Mouse (Mus musculus): ENCODE results near the gene Micu1. TPM values are rescaled to one million over a fixed set of nuclear protein-coding genes. Genes with fewer than 3 reads are reported as not detected.
A peak's percentile ranks its signal among the peaks of the same experiment; 100 is the strongest.

Micu1 gene
- polyA plus RNA-seq, 1 experiment from 2014 or later = 40.1 TPM

DNA sequence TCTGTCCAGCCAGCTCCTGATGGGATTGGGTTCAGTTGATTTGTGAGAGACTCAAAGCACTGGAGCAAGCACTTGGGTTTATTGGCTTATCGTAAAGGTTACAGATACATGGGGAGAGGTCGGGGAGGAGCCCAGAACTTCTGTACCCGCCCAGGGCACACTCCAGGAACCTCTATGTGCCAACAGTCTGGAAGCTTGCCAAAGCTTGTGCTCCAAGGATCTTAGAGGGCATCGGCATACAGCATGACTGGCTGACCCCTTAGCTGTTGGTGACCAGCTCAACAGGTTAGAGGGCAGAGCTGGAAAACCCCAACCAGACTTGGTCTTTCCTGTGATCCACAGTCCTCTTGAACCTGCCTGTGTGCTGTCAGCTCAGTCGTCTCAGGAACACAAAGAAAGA is 154.9 kb downstream of the Micu1 start:
- Histone ChIP-seq H3K4me3 (ENCODE audit: low read depth, low read length) (no peak overlapping the region), H3K27me3 (ENCODE audit: control insufficient read depth, insufficient read depth, low read depth, low read length) (no peaks in the 10 kb centered on the region), H3K27ac (ENCODE audit: low read length) (no peak overlapping the region), H3K9ac (ENCODE audit: low read depth, low read length) (no peak overlapping the region), H3K4me2 (ENCODE audit: low read depth, low read length) (no peak overlapping the region), H3K36me3 (ENCODE audit: control insufficient read depth, insufficient read depth) (no peaks in the 10 kb centered on the region), H3K4me1 (ENCODE audit: control insufficient read depth, low read depth, low read length) (no peaks in the 10 kb centered on the region), H3K9me3 (replicated peaks; ENCODE audit: control insufficient read depth, low read length) (no peaks in the 10 kb centered on the region)
- no peak for ATAC-seq (ENCODE audit: low read depth)
- 72% methylated on average over 5 of the region's 5 CpGs for WGBS (ENCODE audit: insufficient replicate concordance)

DNA sequence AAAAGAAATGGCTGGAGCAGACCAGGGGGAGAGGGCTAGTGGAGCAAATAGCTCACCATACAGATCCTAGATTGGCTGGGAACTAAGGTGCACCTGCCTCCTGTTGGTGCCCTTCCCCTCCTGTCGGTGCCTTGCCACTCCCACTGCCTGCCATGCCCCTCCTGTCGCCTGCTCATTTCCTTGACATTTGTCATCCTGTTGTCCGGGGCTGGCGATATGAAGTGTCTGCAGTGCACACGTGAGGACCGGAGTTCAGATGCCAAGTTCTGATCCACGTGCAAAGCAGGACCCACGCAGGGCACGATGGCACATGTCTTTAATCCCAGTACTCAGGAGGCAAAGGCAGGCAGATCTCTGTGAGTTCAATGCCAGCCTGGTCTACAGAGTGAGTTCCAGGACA is 158.4 kb downstream of the Micu1 start:
- Histone ChIP-seq H3K9me3 (replicated peaks; ENCODE audit: control insufficient read depth, low read length) (no peaks in the 10 kb centered on the region), H3K36me3 (ENCODE audit: control insufficient read depth, insufficient read depth) (peaks cover 3% of the 10 kb centered on the region; the same call in 1 of the 2 replicates), H3K27ac (ENCODE audit: low read length) (no peak overlapping the region), H3K4me3 (ENCODE audit: low read depth, low read length) (no peak overlapping the region), H3K27me3 (ENCODE audit: control insufficient read depth, insufficient read depth, low read depth, low read length) (no peaks in the 10 kb centered on the region), H3K4me1 (ENCODE audit: control insufficient read depth, low read depth, low read length) (peaks cover 6% of the 10 kb centered on the region), H3K9ac (ENCODE audit: low read depth, low read length) (no peak overlapping the region), H3K4me2 (ENCODE audit: low read depth, low read length) (no peak overlapping the region)
- 57% methylated on average over 9 of the region's 9 CpGs for WGBS (ENCODE audit: insufficient replicate concordance)
- ATAC-seq (ENCODE audit: low read depth) = no peak

DNA sequence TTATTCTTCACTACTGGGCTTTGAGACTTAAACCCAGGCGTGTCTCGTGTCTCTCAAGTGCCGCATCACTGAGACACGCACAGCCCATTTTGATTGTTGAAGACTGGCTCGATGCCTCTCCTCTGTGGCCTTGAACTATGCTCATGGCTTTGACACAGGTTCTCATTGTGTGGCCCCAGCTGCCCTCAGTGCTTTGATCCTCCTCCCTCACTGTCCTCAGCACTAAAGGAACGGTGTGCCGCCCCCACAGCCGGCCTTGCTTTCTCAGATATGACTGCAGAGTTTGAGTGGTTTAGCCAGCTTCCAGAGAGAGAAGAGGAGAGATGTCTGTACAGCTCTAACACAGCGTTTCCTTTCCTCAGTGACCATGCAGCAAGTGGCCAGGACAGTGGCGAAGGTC is 158.9 kb downstream of the Micu1 start:
- Histone ChIP-seq H3K27me3 (ENCODE audit: control insufficient read depth, insufficient read depth, low read depth, low read length) (no peaks in the 10 kb centered on the region), H3K4me2 (ENCODE audit: low read depth, low read length) (no peak overlapping the region), H3K36me3 (ENCODE audit: control insufficient read depth, insufficient read depth) (peaks cover 3% of the 10 kb centered on the region; the same call in 1 of the 2 replicates), H3K27ac (ENCODE audit: low read length) (no peak overlapping the region), H3K9me3 (replicated peaks; ENCODE audit: control insufficient read depth, low read length) (no peaks in the 10 kb centered on the region), H3K4me3 (ENCODE audit: low read depth, low read length) (no peak overlapping the region), H3K4me1 (ENCODE audit: control insufficient read depth, low read depth, low read length) (peaks cover 6% of the 10 kb centered on the region), H3K9ac (ENCODE audit: low read depth, low read length) (no peak overlapping the region)
- WGBS (ENCODE audit: insufficient replicate concordance) = 78% methylated on average over 10 of the region's 10 CpGs
- ATAC-seq (ENCODE audit: low read depth) = no peak

DNA sequence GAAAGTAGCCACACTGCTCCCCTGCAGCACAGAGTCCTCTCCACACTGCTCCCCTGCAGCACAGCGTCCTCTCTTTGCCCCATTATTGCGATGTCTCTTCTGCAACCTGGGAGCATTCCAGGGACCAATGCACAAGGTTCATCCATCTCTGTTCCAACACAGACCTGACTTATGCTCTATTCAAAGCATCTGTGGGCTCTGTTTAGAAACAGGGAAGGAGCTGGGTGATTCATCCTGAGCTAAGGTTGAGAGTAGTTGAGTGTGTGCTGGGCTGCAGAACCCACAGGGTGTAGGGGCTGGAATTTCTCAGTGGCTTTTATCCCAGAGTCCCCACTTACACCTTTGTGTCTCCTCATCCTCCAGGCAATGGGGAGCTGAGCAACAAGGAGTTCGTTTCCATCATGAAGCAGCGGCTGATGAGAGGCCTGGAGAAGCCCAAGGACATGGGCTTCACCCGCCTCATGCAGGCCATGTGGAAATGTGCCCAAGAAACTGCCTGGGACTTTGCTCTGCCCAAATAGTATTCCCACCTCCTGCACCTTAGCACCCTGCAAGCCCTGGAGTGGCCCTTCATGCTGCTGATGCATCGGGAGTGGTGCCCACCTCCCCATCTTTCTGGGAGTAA is 160.7 kb downstream of the Micu1 start:
- Histone ChIP-seq H3K4me1 (ENCODE audit: control insufficient read depth, low read depth, low read length) (peaks cover 6% of the 10 kb centered on the region), H3K4me2 (ENCODE audit: low read depth, low read length) (no peak overlapping the region), H3K9me3 (replicated peaks; ENCODE audit: control insufficient read depth, low read length) (no peaks in the 10 kb centered on the region), H3K27ac (ENCODE audit: low read length) (no peak overlapping the region), H3K36me3 (ENCODE audit: control insufficient read depth, insufficient read depth) (peaks cover 3% of the 10 kb centered on the region; the same call in 1 of the 2 replicates), H3K9ac (ENCODE audit: low read depth, low read length) (no peak overlapping the region), H3K4me3 (ENCODE audit: low read depth, low read length) (no peak overlapping the region), H3K27me3 (ENCODE audit: control insufficient read depth, insufficient read depth, low read depth, low read length) (no peaks in the 10 kb centered on the region)
- WGBS (ENCODE audit: insufficient replicate concordance) = 76% methylated on average over 6 of the region's 6 CpGs
- no peak for ATAC-seq (ENCODE audit: low read depth)

DNA sequence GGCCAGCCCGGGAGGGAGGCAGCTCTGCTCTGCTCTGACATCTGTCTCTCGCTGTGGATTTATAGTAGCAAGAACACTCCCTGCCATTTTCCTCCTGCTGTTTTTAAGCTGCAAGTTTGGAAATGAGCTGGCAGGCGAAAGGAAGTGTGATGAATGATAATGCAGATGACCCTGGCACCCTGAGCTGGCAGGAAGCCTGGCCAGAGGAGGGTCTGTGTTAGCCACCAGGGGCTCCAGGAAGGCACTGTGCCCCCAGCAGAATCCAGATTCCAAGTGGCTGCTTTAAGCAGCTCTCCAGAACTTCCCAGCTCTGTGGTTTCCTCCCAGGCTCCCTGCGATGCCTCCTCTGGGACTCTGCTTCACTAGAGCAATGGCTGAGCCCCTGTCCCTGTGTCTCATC is 161.3 kb downstream of the Micu1 start:
- no peaks in the 10 kb centered on the region for H3K27me3 ChIP-seq (ENCODE audit: control insufficient read depth, insufficient read depth, low read depth, low read length)
- no peak overlapping the region for H3K9ac ChIP-seq (ENCODE audit: low read depth, low read length)
- H3K4me1 ChIP-seq (ENCODE audit: control insufficient read depth, low read depth, low read length) = peaks cover 6% of the 10 kb centered on the region
- H3K4me2 ChIP-seq (ENCODE audit: low read depth, low read length) = no peak overlapping the region
- 65% methylated on average over 4 of the region's 4 CpGs for WGBS (ENCODE audit: insufficient replicate concordance)
- no peaks in the 10 kb centered on the region for H3K9me3 ChIP-seq (replicated peaks; ENCODE audit: control insufficient read depth, low read length)
- H3K4me3 ChIP-seq (ENCODE audit: low read depth, low read length) = no peak overlapping the region
- H3K27ac ChIP-seq (ENCODE audit: low read length) = peak overlapping the region; percentile 22; the same call in 1 of the 2 replicates
- peaks cover 3% of the 10 kb centered on the region; the same call in 1 of the 2 replicates for H3K36me3 ChIP-seq (ENCODE audit: control insufficient read depth, insufficient read depth)
- ATAC-seq (ENCODE audit: low read depth) = no peak

DNA sequence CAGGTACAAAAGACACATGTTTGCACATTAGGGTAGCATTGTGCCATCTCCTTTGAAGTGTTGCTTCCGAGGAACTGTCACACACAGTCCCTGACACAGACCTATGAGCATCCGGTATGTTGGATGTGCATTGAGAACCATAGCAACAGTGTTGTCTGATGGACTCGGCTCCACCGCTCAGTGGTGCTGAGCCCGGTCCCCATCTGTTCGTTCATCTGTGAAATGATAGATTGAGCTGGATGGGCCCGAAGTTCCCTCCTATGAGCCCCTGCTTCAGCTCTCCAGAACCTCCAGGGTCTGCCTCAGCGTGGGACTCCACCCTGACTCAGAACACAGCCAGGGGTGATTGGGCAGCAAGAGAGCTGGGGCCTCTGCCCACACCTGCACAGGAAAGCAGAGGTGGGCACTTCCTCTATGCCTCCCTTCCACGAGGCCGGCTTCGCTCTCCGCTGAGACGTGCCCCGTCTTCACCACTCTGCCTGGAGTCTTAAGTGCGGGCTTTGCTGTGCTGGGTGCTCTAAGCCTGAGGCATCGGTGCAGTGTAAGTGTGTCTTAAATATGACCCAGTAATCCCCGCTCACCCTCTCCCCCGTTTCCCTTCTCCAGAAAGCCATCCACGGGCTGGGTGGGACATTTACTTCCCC is 162.1 kb downstream of the Micu1 start:
- Histone ChIP-seq H3K4me3 (ENCODE audit: low read depth, low read length) (no peak overlapping the region), H3K4me1 (ENCODE audit: control insufficient read depth, low read depth, low read length) (peaks cover 6% of the 10 kb centered on the region), H3K4me2 (ENCODE audit: low read depth, low read length) (no peak overlapping the region), H3K9me3 (replicated peaks; ENCODE audit: control insufficient read depth, low read length) (no peaks in the 10 kb centered on the region), H3K36me3 (ENCODE audit: control insufficient read depth, insufficient read depth) (peaks cover 3% of the 10 kb centered on the region; the same call in 1 of the 2 replicates), H3K9ac (ENCODE audit: low read depth, low read length) (no peak overlapping the region), H3K27me3 (ENCODE audit: control insufficient read depth, insufficient read depth, low read depth, low read length) (no peaks in the 10 kb centered on the region), H3K27ac (ENCODE audit: low read length) (no peak overlapping the region; the same call in 1 of the 2 replicates)
- no peak for ATAC-seq (ENCODE audit: low read depth)
- 86% methylated on average over 19 of the region's 19 CpGs for WGBS (ENCODE audit: insufficient replicate concordance)

DNA sequence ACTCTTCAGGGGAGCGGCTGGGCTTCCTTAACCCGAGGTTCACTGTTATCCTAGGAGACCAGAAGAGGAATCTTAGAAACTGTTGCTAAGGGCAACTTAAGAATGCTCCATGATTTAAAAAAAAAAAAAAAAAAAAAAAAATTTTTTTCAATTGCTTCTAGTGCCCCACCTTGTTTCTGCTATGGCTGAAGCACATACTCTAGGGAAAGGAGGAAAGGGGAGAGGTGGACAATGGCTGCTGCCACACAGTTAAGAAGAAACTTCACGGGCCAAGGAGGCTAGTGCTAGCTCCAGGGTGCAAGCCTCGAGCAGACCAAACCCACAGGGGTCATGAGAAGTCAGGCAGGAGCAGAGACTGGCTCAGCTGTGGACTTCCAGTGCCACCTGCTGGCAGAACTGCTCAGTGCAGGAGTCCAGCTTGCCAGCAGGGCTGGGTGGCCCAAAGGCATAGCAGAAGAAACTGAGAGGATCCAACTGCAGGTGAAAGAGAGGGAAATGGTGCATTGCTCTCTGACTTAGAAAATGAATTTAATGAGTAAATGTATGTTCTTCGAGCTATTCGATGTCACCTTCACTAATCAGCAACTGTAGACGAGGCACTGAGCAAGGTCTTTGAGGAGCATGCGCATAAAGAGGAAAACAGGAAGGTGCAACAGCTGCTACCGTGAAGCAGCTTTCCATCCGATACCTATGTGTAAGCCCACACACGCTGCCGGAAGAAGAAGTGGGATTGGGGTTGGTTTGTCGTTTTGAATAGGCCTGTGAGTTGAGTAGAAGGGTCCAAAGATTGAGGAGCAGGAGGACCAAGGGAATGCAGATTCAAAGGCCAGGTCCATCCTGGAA is 162.8 kb downstream of the Micu1 start:
- no peaks in the 10 kb centered on the region for H3K9me3 ChIP-seq (replicated peaks; ENCODE audit: control insufficient read depth, low read length)
- no peak overlapping the region for H3K27ac ChIP-seq (ENCODE audit: low read length)
- no peaks in the 10 kb centered on the region for H3K27me3 ChIP-seq (ENCODE audit: control insufficient read depth, insufficient read depth, low read depth, low read length)
- WGBS (ENCODE audit: insufficient replicate concordance) = 28% methylated on average over 13 of the region's 13 CpGs
- peaks cover 3% of the 10 kb centered on the region; the same call in 1 of the 2 replicates for H3K36me3 ChIP-seq (ENCODE audit: control insufficient read depth, insufficient read depth)
- H3K9ac ChIP-seq (ENCODE audit: low read depth, low read length) = no peak overlapping the region
- peaks cover 6% of the 10 kb centered on the region for H3K4me1 ChIP-seq (ENCODE audit: control insufficient read depth, low read depth, low read length)
- H3K4me2 ChIP-seq (ENCODE audit: low read depth, low read length) = no peak overlapping the region
- peak; percentile 75 for ATAC-seq (ENCODE audit: low read depth)
- no peak overlapping the region for H3K4me3 ChIP-seq (ENCODE audit: low read depth, low read length)

DNA sequence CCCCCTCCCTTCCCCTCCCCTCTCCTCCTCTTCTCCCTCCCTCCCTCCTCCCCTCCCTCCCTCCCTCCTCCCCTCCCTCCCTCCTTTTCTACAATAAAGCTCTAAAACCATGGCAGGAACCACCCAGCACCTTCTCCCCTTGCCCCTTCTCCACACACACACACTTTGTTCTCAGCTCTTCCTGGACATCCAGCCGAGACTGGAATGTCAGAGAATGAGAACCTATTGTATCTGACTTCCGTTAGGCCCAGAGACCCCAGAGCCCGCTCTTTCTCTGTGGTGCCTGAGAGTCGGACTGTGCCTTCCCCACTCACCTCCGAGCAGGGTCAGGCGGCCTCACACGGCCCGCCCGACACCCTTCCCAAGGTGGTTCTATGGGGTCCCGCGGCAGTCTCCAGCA is 166.0 kb downstream of the Micu1 start:
- H3K4me1 ChIP-seq (ENCODE audit: control insufficient read depth, low read depth, low read length) = peaks cover 14% of the 10 kb centered on the region
- H3K27me3 ChIP-seq (ENCODE audit: control insufficient read depth, insufficient read depth, low read depth, low read length) = no peaks in the 10 kb centered on the region
- H3K4me3 ChIP-seq (ENCODE audit: low read depth, low read length) = no peak overlapping the region
- peaks cover 3% of the 10 kb centered on the region; the same call in 1 of the 2 replicates for H3K36me3 ChIP-seq (ENCODE audit: control insufficient read depth, insufficient read depth)
- no peak for ATAC-seq (ENCODE audit: low read depth)
- H3K9ac ChIP-seq (ENCODE audit: low read depth, low read length) = no peak overlapping the region
- H3K4me2 ChIP-seq (ENCODE audit: low read depth, low read length) = no peak overlapping the region
- H3K9me3 ChIP-seq (replicated peaks; ENCODE audit: control insufficient read depth, low read length) = no peaks in the 10 kb centered on the region; the same call in 1 of the 2 replicates
- 62% methylated on average over 11 of the region's 11 CpGs for WGBS (ENCODE audit: insufficient replicate concordance)
- H3K27ac ChIP-seq (ENCODE audit: low read length) = no peak overlapping the region
